Mouse (Mus musculus) adrenal gland, postnatal 25 days (tissue): ENCODE results near the gene Aqp9. TPM values are rescaled to one million over a fixed set of nuclear protein-coding genes. Genes with fewer than 3 reads are reported as not detected.

Experiments
- DNase-seq: peaks from one replicate; pipeline ENCODE4 v3.0.0; 2021; ENCODE audit warnings: mixed read lengths
- long read RNA-seq: library from polyadenylated mRNA; stranded (forward); transcript quantifications from one replicate; pipeline ENCODE4 v2.0.0, GENCODE M21; 2021
- total RNA-seq: library from RNA; stranded (reverse); gene quantifications from 2 replicates; pipeline ENCODE4 v1.2.3, GENCODE M21; 2021

The Aqp9 gene
- 0.36 and 1.5 TPM in 2 replicates for total RNA-seq
- long read RNA-seq, transcript Aqp9-202 (6 exons, 2,646 nt), result major isoform, 52 of 84 reads
- long read RNA-seq, partial matches to known transcripts, result 26 of 84 reads
- long read RNA-seq, other reads (novel, unspliced or antisense), result 6 of 84 reads

- no peak for DNase-seq
These were observed at the start of gene Aqp9 for GRCm38 (mm10) chr9:71168511-71168910. Aqp9 (minus strand) TSS chr9:71168682.

GRCm38 (mm10) chr9:71217793-71218095 is 49.3 kb upstream of the Aqp9 start:
- DNase-seq, result no peak

- no peak for DNase-seq
These were observed 48.7 kb upstream of the Aqp9 start for GRCm38 (mm10) chr9:71216996-71217792.

GRCm38 (mm10) chr9:71216036-71216995 is 47.8 kb upstream of the Aqp9 start:
- peak; percentile 43 for DNase-seq

- DNase-seq, result peak; percentile 82
These were observed 47.0 kb upstream of the Aqp9 start, which contains the start of gene Aldh1a2 for GRCm38 (mm10) chr9:71215248-71216035. Aldh1a2 (plus strand) TSS chr9:71215789.

- no peak for DNase-seq
These were observed 45.2 kb upstream of the Aqp9 start for GRCm38 (mm10) chr9:71213636-71214035.

GRCm38 (mm10) chr9:71210870-71211269 is 42.4 kb upstream of the Aqp9 start:
- DNase-seq, result peak; percentile 32

GRCm38 (mm10) chr9:71209299-71209698 is 40.8 kb upstream of the Aqp9 start:
- no peak for DNase-seq

GRCm38 (mm10) chr9:71202265-71202664 is 33.8 kb upstream of the Aqp9 start:
- no peak for DNase-seq

- DNase-seq, result no peak
These were observed 30.3 kb upstream of the Aqp9 start for GRCm38 (mm10) chr9:71198826-71199225.

GRCm38 (mm10) chr9:71188647-71189415 is 20.3 kb upstream of the Aqp9 start:
- peak; percentile 70 for DNase-seq

GRCm38 (mm10) chr9:71187396-71187795 is 18.9 kb upstream of the Aqp9 start:
- DNase-seq, result no peak

GRCm38 (mm10) chr9:71185823-71186222 is 17.3 kb upstream of the Aqp9 start:
- no peak for DNase-seq

GRCm38 (mm10) chr9:71185285-71185684 is 16.8 kb upstream of the Aqp9 start:
- no peak for DNase-seq

GRCm38 (mm10) chr9:71179964-71180700 is 11.7 kb upstream of the Aqp9 start:
- DNase-seq, result no peak

GRCm38 (mm10) chr9:71179276-71179896 is 10.9 kb upstream of the Aqp9 start:
- DNase-seq, result no peak

GRCm38 (mm10) chr9:71175686-71176085 is 7.2 kb upstream of the Aqp9 start:
- DNase-seq, result no peak

GRCm38 (mm10) chr9:71174316-71174975 is 6.0 kb upstream of the Aqp9 start:
- no peak for DNase-seq

GRCm38 (mm10) chr9:71173533-71173932 is 5.1 kb upstream of the Aqp9 start:
- no peak for DNase-seq
